Mouse (Mus musculus) intestine, postnatal 0 days (tissue): ENCODE measurements around the gene Fam49a. TPM values are rescaled to one million over a fixed set of nuclear protein-coding genes. Genes with fewer than 3 reads are reported as not detected.
"Not testable (repeated sequence)": the region's sequence is repeated elsewhere in the genome, so short reads cannot be mapped to it uniquely, and the experiment has no call there.

Experiments used
- ATAC-seq: fragments of 200-750 bp; cut with Nextera tagmentation; 2 replicates; pipeline ENCODE4 v1.8.0; 2017; ENCODE audit warnings: mild to moderate bottlenecking, moderate TSS enrichment, moderate library complexity
- H3K27ac ChIP-seq: fragments of 300-500 bp; sonication (generic); 2 replicates; pipeline ENCODE4 v1.5.1; 2014; ENCODE audit warnings: mild to moderate bottlenecking, low read depth, low read length, moderate library complexity
- H3K27me3 ChIP-seq: fragments of 300-500 bp; sonication (generic); replicated peaks from 2 replicates; pipeline ENCODE4 v1.6.1; 2014; ENCODE audit warnings: low read length, mixed read lengths; ENCODE audit not compliant: control insufficient read depth, insufficient read depth
- H3K36me3 ChIP-seq: fragments of 300-500 bp; sonication (generic); 2 replicates; pipeline ENCODE4 v1.6.1; 2014; ENCODE audit warnings: mild to moderate bottlenecking, moderate library complexity; ENCODE audit not compliant: control insufficient read depth, insufficient read depth
- H3K4me1 ChIP-seq: fragments of 300-500 bp; sonication (generic); replicated peaks from 2 replicates; pipeline ENCODE4 v1.6.1; 2014; ENCODE audit warnings: antibody characterized with exemption, low read length, mixed read lengths; ENCODE audit not compliant: control insufficient read depth, insufficient read depth
- H3K4me2 ChIP-seq: fragments of 300-500 bp; sonication (generic); replicated peaks from 2 replicates; pipeline ENCODE4 v1.6.1; 2014; ENCODE audit warnings: low read depth, mild to moderate bottlenecking, moderate library complexity
- H3K4me3 ChIP-seq: fragments of 300-500 bp; sonication (generic); 2 replicates; pipeline ENCODE4 v1.5.1; 2014; ENCODE audit warnings: low read depth, low read length
- H3K9ac ChIP-seq: fragments of 300-500 bp; sonication (generic); 2 replicates; pipeline ENCODE4 v1.6.1; 2014; ENCODE audit warnings: mild to moderate bottlenecking, low read depth, low read length
- H3K9me3 ChIP-seq: fragments of 300-500 bp; sonication (generic); 2 replicates; pipeline ENCODE4 v1.6.1; 2016; ENCODE audit warnings: mixed run types; ENCODE audit not compliant: control insufficient read depth
- CTCF ChIP-seq: sonication (generic); IDR thresholded peaks from 2 replicates; pipeline ENCODE4 v1.5.1; 2016; ENCODE audit warnings: low read depth, mild to moderate bottlenecking, control low read depth, antibody characterized with exemption, moderate library complexity
- WGBS: fragments of 180-500 bp; shearing (Covaris S2); extraction: QIAGEN DNeasy Blood & Tissue Kit; methylation state at CpG from one replicate; pipeline ENCODE4 v1.1.7; 2014; 5-methylcytosine and 5-hydroxymethylcytosine counted together
- polyA plus RNA-seq: library from polyadenylated mRNA; unstranded; fragments of >200 nt; fragmentation: Nextera tagmentation; extraction: Ambion mirVana; gene quantifications from 2 replicates; pipeline ENCODE4 v1.2.1, GENCODE M21; 2015

Gene Fam49a
- polyA plus RNA-seq, 1 experiment from 2014 or later: 4.2 TPM

GRCm38 (mm10) chr12:12323616-12324223 is 61.8 kb downstream of the Fam49a start:
- no peaks in the 10 kb centered on the region for H3K4me1 ChIP-seq
- no peaks in the 10 kb centered on the region for H3K9me3 ChIP-seq
- H3K4me3 ChIP-seq: peak overlapping the region; percentile 21; the same call in 1 of the 2 replicates
- H3K4me2 ChIP-seq: peak overlapping the region; percentile 73
- H3K36me3 ChIP-seq: no peaks in the 10 kb centered on the region
- peak; percentile 97 for TF ChIP-seq CTCF
- WGBS: 9% methylated on average over 18 of the region's 18 CpGs
- no peaks in the 10 kb centered on the region for H3K27me3 ChIP-seq
- H3K27ac ChIP-seq: no peak overlapping the region
- H3K9ac ChIP-seq: peak overlapping the region; percentile 28; the same call in 1 of the 2 replicates
- ATAC-seq: peak; percentile 56

- peak overlapping the region; percentile 73; the same call in 1 of the 2 replicates for H3K4me2 ChIP-seq
- H3K27me3 ChIP-seq, H3K9me3 ChIP-seq, H3K27ac ChIP-seq, H3K36me3 ChIP-seq, H3K4me1 ChIP-seq, H3K4me3 ChIP-seq, ATAC-seq, H3K9ac ChIP-seq: not testable (repeated sequence)
- WGBS: 87% methylated on average over 22 of the region's 22 CpGs
These were observed 62.3 kb downstream of the Fam49a start for GRCm38 (mm10) chr12:12324266-12324665.

DNA sequence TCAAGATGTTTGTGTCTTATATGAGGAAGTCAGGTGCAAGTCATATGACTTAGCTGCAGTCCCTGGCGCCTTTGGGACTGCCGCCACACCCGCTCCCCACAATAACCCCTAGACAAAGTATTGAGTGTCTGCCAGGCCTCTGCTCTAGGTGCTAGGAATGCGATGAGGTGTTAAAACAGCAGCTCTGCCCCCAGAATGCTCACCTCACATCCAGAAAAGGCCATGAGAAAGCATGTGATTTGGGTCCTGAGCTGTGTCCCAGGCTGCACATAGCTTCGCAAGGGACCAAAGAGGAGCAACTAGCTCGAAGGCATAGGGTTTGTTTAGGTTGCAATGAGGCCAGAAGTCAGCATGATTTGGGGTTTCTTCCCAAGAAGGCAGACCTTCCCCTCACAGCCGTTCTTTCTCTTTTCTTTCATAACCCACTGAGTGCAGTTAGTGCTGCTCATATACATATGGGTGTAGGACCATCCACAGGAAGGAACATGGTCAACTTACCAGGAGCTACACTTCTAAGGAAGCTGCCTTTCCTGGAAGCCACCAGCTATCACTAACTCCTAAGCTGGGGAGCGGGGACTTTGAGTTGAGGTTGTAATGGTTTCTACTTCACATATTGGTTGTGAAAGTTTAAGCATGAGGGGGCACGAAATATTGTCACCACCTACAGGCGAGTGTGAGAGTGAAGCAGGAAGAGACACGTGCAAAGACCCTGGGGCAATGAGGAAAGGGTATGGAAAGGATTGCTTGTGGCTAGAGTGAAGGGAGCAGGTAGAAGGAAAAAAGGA is 71.8 kb downstream of the Fam49a start:
- no peaks in the 10 kb centered on the region for H3K9me3 ChIP-seq
- 89% methylated on average over 11 of the region's 11 CpGs for WGBS
- H3K4me3 ChIP-seq: no peak overlapping the region
- H3K27ac ChIP-seq: no peak overlapping the region
- H3K4me1 ChIP-seq: no peaks in the 10 kb centered on the region
- no peak for ATAC-seq
- no peaks in the 10 kb centered on the region for H3K36me3 ChIP-seq
- no peak for TF ChIP-seq CTCF
- no peak overlapping the region for H3K9ac ChIP-seq
- H3K27me3 ChIP-seq: no peaks in the 10 kb centered on the region
- H3K4me2 ChIP-seq: no peak overlapping the region

DNA sequence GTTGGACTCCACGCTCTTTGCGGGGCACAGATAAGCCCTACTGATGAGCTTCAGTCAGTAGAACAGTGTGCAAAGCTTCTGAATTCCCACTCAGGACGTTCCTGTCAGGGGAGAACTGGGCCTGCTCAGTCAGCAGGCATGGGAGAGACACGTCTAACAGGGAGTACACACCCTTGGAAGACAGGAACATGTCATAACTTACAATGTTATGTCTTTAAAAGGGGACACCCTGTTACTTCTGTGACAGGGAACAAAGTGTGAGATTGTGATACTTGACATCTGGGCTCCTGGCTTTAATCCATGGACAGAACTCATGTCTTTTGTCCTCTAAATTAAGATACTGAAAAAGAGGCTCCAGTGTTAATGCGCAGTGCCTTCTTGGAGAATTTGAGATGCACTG is 72.5 kb downstream of the Fam49a start:
- Histone ChIP-seq H3K9me3 (no peaks in the 10 kb centered on the region), H3K27me3 (no peaks in the 10 kb centered on the region), H3K36me3 (no peaks in the 10 kb centered on the region), H3K4me3 (no peak overlapping the region), H3K9ac (no peak overlapping the region), H3K4me2 (no peak overlapping the region), H3K27ac (no peak overlapping the region), H3K4me1 (no peaks in the 10 kb centered on the region)
- 83% methylated on average over 5 of the region's 5 CpGs for WGBS
- ATAC-seq: no peak
- no peak for TF ChIP-seq CTCF

DNA sequence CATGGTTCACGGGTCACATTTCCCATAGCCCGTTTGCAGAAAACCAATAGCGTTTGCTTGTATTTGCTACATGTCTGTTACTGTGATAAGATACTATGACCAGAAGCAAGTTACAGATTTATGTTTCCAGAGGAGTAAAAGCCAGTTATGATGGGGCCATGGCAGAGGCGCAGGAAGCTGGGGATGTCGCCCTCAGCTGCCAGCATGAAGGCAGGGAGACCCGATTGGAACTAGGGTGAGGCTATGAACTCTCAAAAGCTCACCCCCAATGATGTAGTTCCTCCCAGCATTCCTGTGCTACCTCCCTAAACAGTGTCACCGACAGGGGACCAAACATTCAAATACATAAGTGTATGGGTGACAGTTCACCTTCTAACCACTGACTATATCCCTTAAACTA is 73.6 kb downstream of the Fam49a start:
- no peak overlapping the region for H3K27ac ChIP-seq
- H3K4me1 ChIP-seq: no peaks in the 10 kb centered on the region
- TF ChIP-seq CTCF: no peak
- H3K9me3 ChIP-seq: no peaks in the 10 kb centered on the region
- no peak overlapping the region for H3K4me2 ChIP-seq
- ATAC-seq: no peak
- 87% methylated on average over 7 of the region's 7 CpGs for WGBS
- no peaks in the 10 kb centered on the region for H3K36me3 ChIP-seq
- no peak overlapping the region for H3K9ac ChIP-seq
- no peaks in the 10 kb centered on the region for H3K27me3 ChIP-seq
- H3K4me3 ChIP-seq: no peak overlapping the region

DNA sequence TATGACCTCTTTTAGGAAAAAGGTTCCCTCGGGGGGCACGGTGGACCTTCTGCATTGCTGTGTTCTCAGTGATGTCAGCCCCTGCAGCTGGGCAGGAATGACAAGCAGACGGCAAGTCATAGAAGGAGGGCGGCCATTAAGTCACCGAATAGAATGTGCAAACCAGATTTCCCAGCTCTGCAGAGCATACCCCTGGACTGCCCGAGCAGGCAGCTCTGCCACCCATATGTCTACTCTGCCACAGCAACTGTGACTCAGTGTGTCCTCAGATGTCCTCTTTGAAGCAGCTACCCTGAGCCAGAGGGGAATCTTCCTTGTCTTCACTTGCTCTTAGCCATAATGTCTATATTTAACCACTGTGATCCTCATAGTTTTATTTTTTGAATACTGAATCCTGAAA is 75.4 kb downstream of the Fam49a start:
- Histone ChIP-seq H3K4me1 (no peaks in the 10 kb centered on the region), H3K36me3 (no peaks in the 10 kb centered on the region), H3K27ac (no peak overlapping the region), H3K9me3 (no peaks in the 10 kb centered on the region), H3K4me3 (no peak overlapping the region), H3K9ac (no peak overlapping the region), H3K27me3 (no peaks in the 10 kb centered on the region), H3K4me2 (no peak overlapping the region)
- 88% methylated on average over 6 of the region's 6 CpGs for WGBS
- ATAC-seq: no peak
- no peak for TF ChIP-seq CTCF
